Mouse (Mus musculus): Measurements from ENCODE around the gene Gm7544. TPM values are rescaled to one million over a fixed set of nuclear protein-coding genes. Genes with fewer than 3 reads are reported as not detected.
"Not testable (repeated sequence)": the region's sequence is repeated elsewhere in the genome, so short reads cannot be mapped to it uniquely, and the experiment has no call there.

Gm7544 gene
- polyA plus RNA-seq, 1 experiment: not detected

- Histone ChIP-seq H3K4me3 (ENCODE audit: insufficient read depth, low read length) (no peak within 1 kb of the TSS), H3K27ac (ENCODE audit: insufficient read depth, low read length) (no peak within 1 kb of the TSS), H3K4me1 (ENCODE audit: control insufficient read depth, insufficient read depth, low read length) (no peaks in the 10 kb centered on the region)
- TF ChIP-seq CTCF (IDR thresholded peaks at IDR 0.05; ENCODE audit: borderline replicate concordance, insufficient read depth, low read length): no peak
- no peak for TF ChIP-seq POLR2A (IDR thresholded peaks at IDR 0.05; ENCODE audit: low read depth, low read length)
These were observed 31.2 kb downstream of the Gm7544 start, which contains the start of gene A030014E15Rik for GRCm38 (mm10) chr1:82924650-82925049. TSS of gene A030014E15Rik (plus strand) at chr1:82924917.

GRCm38 (mm10) chr1:82913434-82913833 lies 42.4 kb downstream of the Gm7544 start:
- H3K4me1 ChIP-seq (ENCODE audit: control insufficient read depth, insufficient read depth, low read length); H3K4me3 ChIP-seq (ENCODE audit: insufficient read depth, low read length); H3K27ac ChIP-seq (ENCODE audit: insufficient read depth, low read length): not testable (repeated sequence)

- no peak within 1 kb of the TSS for H3K27ac ChIP-seq (ENCODE audit: insufficient read depth, low read length)
- H3K4me1 ChIP-seq (ENCODE audit: control insufficient read depth, insufficient read depth, low read length): no peaks in the 10 kb centered on the region
- TF ChIP-seq POLR2A (IDR thresholded peaks at IDR 0.05; ENCODE audit: low read depth, low read length): no peak
- no peak for TF ChIP-seq CTCF (IDR thresholded peaks at IDR 0.05; ENCODE audit: borderline replicate concordance, insufficient read depth, low read length)
- no peak within 1 kb of the TSS for H3K4me3 ChIP-seq (ENCODE audit: insufficient read depth, low read length)
These were observed 42.8 kb downstream of the Gm7544 start, which contains the start of gene A030005L19Rik for GRCm38 (mm10) chr1:82913025-82913424. TSS of gene A030005L19Rik (plus strand) at chr1:82913325.

- TF ChIP-seq POLR2A (IDR thresholded peaks at IDR 0.05; ENCODE audit: low read depth, low read length) (no peak), CTCF (IDR thresholded peaks at IDR 0.05; ENCODE audit: borderline replicate concordance, insufficient read depth, low read length) (no peak)
- Histone ChIP-seq H3K27ac (ENCODE audit: insufficient read depth, low read length) (no peak overlapping the region), H3K4me1 (ENCODE audit: control insufficient read depth, insufficient read depth, low read length) (no peaks in the 10 kb centered on the region), H3K4me3 (ENCODE audit: insufficient read depth, low read length) (no peak overlapping the region)
These were observed 49.9 kb downstream of the Gm7544 start for GRCm38 (mm10) chr1:82905886-82906285.

Other genes starting within 250 kb of the Gm7544 start
- gene Mff, start 231.1 kb downstream of the Gm7544 start, polyA plus RNA-seq (2011; ENCODE audit: insufficient read length, low read depth, missing spikeins): 131 and 150 TPM in 2 replicates
- gene Tm4sf20, start 187.6 kb downstream of the Gm7544 start, polyA plus RNA-seq (2011; ENCODE audit: insufficient read length, low read depth, missing spikeins): not detected in 2 replicates
- not detected in 2 replicates for gene Gm47791, start 184.8 kb downstream of the Gm7544 start, polyA plus RNA-seq (2011; ENCODE audit: insufficient read length, low read depth, missing spikeins)
- gene Agfg1, start 116.5 kb downstream of the Gm7544 start, polyA plus RNA-seq (2011; ENCODE audit: insufficient read length, low read depth, missing spikeins): 75.1 and 77.5 TPM in 2 replicates
- gene A030005L19Rik, start 42.7 kb downstream of the Gm7544 start, polyA plus RNA-seq (2011; ENCODE audit: insufficient read length, low read depth, missing spikeins): 1.1 TPM in 1 of 2 replicates, not detected in the other
- not detected in 2 replicates for gene A030014E15Rik, start 31.1 kb downstream of the Gm7544 start, polyA plus RNA-seq (2011; ENCODE audit: insufficient read length, low read depth, missing spikeins)
- not detected in 2 replicates for gene Gm6217, start 24.6 kb downstream of the Gm7544 start, polyA plus RNA-seq (2011; ENCODE audit: insufficient read length, low read depth, missing spikeins)
- gene A030003K21Rik, start 12.6 kb downstream of the Gm7544 start, polyA plus RNA-seq (2011; ENCODE audit: insufficient read length, low read depth, missing spikeins): not detected in 2 replicates
- not detected in 2 replicates for gene Gm47955, start 4.3 kb upstream of the Gm7544 start, polyA plus RNA-seq (2011; ENCODE audit: insufficient read length, low read depth, missing spikeins)
- gene Gm47959, start 44.5 kb upstream of the Gm7544 start, polyA plus RNA-seq (2011; ENCODE audit: insufficient read length, low read depth, missing spikeins): not detected in 2 replicates
- 0.38 and 0.93 TPM in 2 replicates for gene Slc19a3, start 82.4 kb upstream of the Gm7544 start, polyA plus RNA-seq (2011; ENCODE audit: insufficient read length, low read depth, missing spikeins)
- gene Krtap28-10, start 86.5 kb upstream of the Gm7544 start, polyA plus RNA-seq (2011; ENCODE audit: insufficient read length, low read depth, missing spikeins): not detected in 2 replicates
- not detected in 2 replicates for gene Gm47969, start 88.9 kb upstream of the Gm7544 start, polyA plus RNA-seq (2011; ENCODE audit: insufficient read length, low read depth, missing spikeins)
- gene A030005K14Rik, start 103.4 kb upstream of the Gm7544 start, polyA plus RNA-seq (2011; ENCODE audit: insufficient read length, low read depth, missing spikeins): not detected in 2 replicates
- gene Krtap28-13, start 104.9 kb upstream of the Gm7544 start, polyA plus RNA-seq (2011; ENCODE audit: insufficient read length, low read depth, missing spikeins): not detected in 2 replicates
- 11.8 and 12.2 TPM in 2 replicates for gene Ccl20, start 160.8 kb upstream of the Gm7544 start, polyA plus RNA-seq (2011; ENCODE audit: insufficient read length, low read depth, missing spikeins)
- gene Daw1, start 203.7 kb upstream of the Gm7544 start, polyA plus RNA-seq (2011; ENCODE audit: insufficient read length, low read depth, missing spikeins): not detected in 2 replicates